Mouse (Mus musculus): ENCODE results near the gene Dcp1a. TPM values are rescaled to one million over a fixed set of nuclear protein-coding genes. Genes with fewer than 3 reads are reported as not detected.
"Not testable (repeated sequence)": the region's sequence is repeated elsewhere in the genome, so short reads cannot be mapped to it uniquely, and the experiment has no call there.

The Dcp1a gene
- polyA plus RNA-seq, 1 experiment: 7.7 TPM

DNA sequence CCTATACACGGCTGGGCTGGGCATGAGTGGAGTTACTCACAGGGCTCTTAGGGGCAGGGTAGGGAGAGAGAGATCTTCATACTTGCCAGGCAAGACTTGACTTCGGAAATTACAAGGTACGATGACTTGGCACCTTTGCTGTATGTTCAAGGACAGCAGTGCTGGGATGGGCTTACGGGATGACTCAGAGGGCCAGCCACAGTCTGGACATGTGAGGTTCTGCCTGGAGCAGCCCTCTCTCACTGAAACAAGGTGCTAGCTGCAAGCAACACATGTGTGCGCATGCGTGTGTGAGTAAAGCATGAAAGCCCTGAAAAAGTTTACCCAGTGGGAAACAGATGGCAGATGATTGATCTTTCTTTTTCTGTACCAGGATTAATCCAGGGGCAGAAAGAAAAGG, 52.6 kb downstream of the Dcp1a start:
- Histone ChIP-seq H3K36me3 (ENCODE audit: control insufficient read depth, insufficient read depth) (peaks cover 10% of the 10 kb centered on the region), H3K27me3 (ENCODE audit: control insufficient read depth, insufficient read depth, insufficient read length) (no peaks in the 10 kb centered on the region), H3K79me2 (ENCODE audit: control insufficient read depth, insufficient read depth) (no peaks in the 10 kb centered on the region), H3K4me3 (ENCODE audit: insufficient read depth, poor library complexity, severe bottlenecking) (no peak overlapping the region), H3ac (ENCODE audit: control insufficient read depth, insufficient read length, low read depth) (no peak overlapping the region), H3K79me3 (ENCODE audit: low read depth) (no peaks in the 10 kb centered on the region)
- TF ChIP-seq MAX (IDR thresholded peaks at IDR 0.05) (no peak), MYOD1 (IDR thresholded peaks at IDR 0.05; ENCODE audit: control insufficient read depth, insufficient read length, low read depth) (no peak), MYOG (IDR thresholded peaks at IDR 0.05; ENCODE audit: control insufficient read depth, extremely low read depth, insufficient read length) (no peak), CEBPB (IDR thresholded peaks at IDR 0.05; ENCODE audit: low read depth) (no peak), USF1 (IDR thresholded peaks at IDR 0.05; ENCODE audit: low read depth) (no peak), CTCF (IDR thresholded peaks at IDR 0.05; ENCODE audit: control insufficient read depth, insufficient read depth, insufficient read length) (no peak), FOSL1 (IDR thresholded peaks at IDR 0.05; ENCODE audit: insufficient read depth, low read length, poor library complexity, severe bottlenecking) (no peak)

- no peak overlapping the region for H3ac ChIP-seq (ENCODE audit: control insufficient read depth, insufficient read length, low read depth)
- no peak for TF ChIP-seq CEBPB (IDR thresholded peaks at IDR 0.05; ENCODE audit: low read depth)
- no peak for TF ChIP-seq FOSL1 (IDR thresholded peaks at IDR 0.05; ENCODE audit: insufficient read depth, low read length, poor library complexity, severe bottlenecking)
- no peak for TF ChIP-seq MYOG (IDR thresholded peaks at IDR 0.05; ENCODE audit: control insufficient read depth, extremely low read depth, insufficient read length)
- TF ChIP-seq MAX (IDR thresholded peaks at IDR 0.05): no peak
- TF ChIP-seq MYOD1 (IDR thresholded peaks at IDR 0.05; ENCODE audit: control insufficient read depth, insufficient read length, low read depth): no peak
- TF ChIP-seq USF1 (IDR thresholded peaks at IDR 0.05; ENCODE audit: low read depth): no peak
- TF ChIP-seq CTCF (IDR thresholded peaks at IDR 0.05; ENCODE audit: control insufficient read depth, insufficient read depth, insufficient read length): no peak
- H3K79me2 ChIP-seq (ENCODE audit: control insufficient read depth, insufficient read depth): no peaks in the 10 kb centered on the region
- H3K79me3 ChIP-seq (ENCODE audit: low read depth): no peaks in the 10 kb centered on the region
- no peaks in the 10 kb centered on the region for H3K27me3 ChIP-seq (ENCODE audit: control insufficient read depth, insufficient read depth, insufficient read length)
- H3K36me3 ChIP-seq (ENCODE audit: control insufficient read depth, insufficient read depth): no peaks in the 10 kb centered on the region
- H3K4me3 ChIP-seq (ENCODE audit: insufficient read depth, poor library complexity, severe bottlenecking): no peak overlapping the region
These were observed 54.6 kb downstream of the Dcp1a start for GRCm38 (mm10) chr14:30533780-30534450.

- Histone ChIP-seq H3K79me2 (ENCODE audit: control insufficient read depth, insufficient read depth) (no peaks in the 10 kb centered on the region), H3K27me3 (ENCODE audit: control insufficient read depth, insufficient read depth, insufficient read length) (no peaks in the 10 kb centered on the region), H3ac (ENCODE audit: control insufficient read depth, insufficient read length, low read depth) (no peak overlapping the region), H3K4me3 (ENCODE audit: insufficient read depth, poor library complexity, severe bottlenecking) (no peak overlapping the region), H3K36me3 (ENCODE audit: control insufficient read depth, insufficient read depth) (no peaks in the 10 kb centered on the region), H3K79me3 (ENCODE audit: low read depth) (no peaks in the 10 kb centered on the region)
- no peak for TF ChIP-seq CEBPB (IDR thresholded peaks at IDR 0.05; ENCODE audit: low read depth)
- no peak for TF ChIP-seq USF1 (IDR thresholded peaks at IDR 0.05; ENCODE audit: low read depth)
- TF ChIP-seq MYOD1 (IDR thresholded peaks at IDR 0.05; ENCODE audit: control insufficient read depth, insufficient read length, low read depth): no peak
- no peak for TF ChIP-seq FOSL1 (IDR thresholded peaks at IDR 0.05; ENCODE audit: insufficient read depth, low read length, poor library complexity, severe bottlenecking)
- no peak for TF ChIP-seq MYOG (IDR thresholded peaks at IDR 0.05; ENCODE audit: control insufficient read depth, extremely low read depth, insufficient read length)
- TF ChIP-seq MAX (IDR thresholded peaks at IDR 0.05): no peak
- no peak for TF ChIP-seq CTCF (IDR thresholded peaks at IDR 0.05; ENCODE audit: control insufficient read depth, insufficient read depth, insufficient read length)
These were observed 62.2 kb downstream of the Dcp1a start for GRCm38 (mm10) chr14:30541541-30541940.

GRCm38 (mm10) chr14:30543331-30543730, 64.0 kb downstream of the Dcp1a start:
- H3K79me3 ChIP-seq (ENCODE audit: low read depth); H3K36me3 ChIP-seq (ENCODE audit: control insufficient read depth, insufficient read depth); H3K4me3 ChIP-seq (ENCODE audit: insufficient read depth, poor library complexity, severe bottlenecking); H3K27me3 ChIP-seq (ENCODE audit: control insufficient read depth, insufficient read depth, insufficient read length); H3K79me2 ChIP-seq (ENCODE audit: control insufficient read depth, insufficient read depth); H3ac ChIP-seq (ENCODE audit: control insufficient read depth, insufficient read length, low read depth): not testable (repeated sequence)

DNA sequence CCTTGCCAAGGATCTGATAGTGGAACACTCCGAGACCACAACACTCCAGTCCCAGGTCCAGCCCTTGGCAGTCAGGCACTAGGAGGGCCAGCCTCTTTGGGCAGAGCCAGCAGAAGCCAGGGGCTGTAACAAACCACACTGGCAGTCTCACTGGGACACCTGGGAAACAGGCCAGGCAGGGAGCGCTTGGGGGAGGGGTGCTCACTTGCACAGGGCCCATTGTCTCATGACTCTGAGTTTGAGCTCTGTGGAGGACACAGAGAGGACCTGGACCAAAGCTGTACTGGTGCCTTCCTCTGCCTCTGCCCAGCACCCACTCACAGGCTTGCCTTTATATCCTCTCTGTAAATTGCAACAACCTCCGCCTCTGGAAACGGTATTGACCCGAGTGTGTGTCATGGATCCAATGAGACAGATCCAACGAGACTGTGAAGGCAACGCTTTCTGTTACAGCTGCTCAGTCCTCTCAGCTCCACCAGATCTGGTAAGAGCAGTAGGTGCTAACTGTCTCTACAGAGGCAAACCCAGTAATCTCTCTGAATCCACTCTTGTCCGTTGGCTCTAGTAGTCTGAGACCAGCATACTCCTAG, 68.9 kb downstream of the Dcp1a start, which contains the start of gene Tkt:
Gene Tkt (plus strand): TSS at position 229 of the 590 bp plus-strand sequence.
- TF ChIP-seq CEBPB (IDR thresholded peaks at IDR 0.05; ENCODE audit: low read depth) (no peak), MAX (IDR thresholded peaks at IDR 0.05) (no peak), FOSL1 (IDR thresholded peaks at IDR 0.05; ENCODE audit: insufficient read depth, low read length, poor library complexity, severe bottlenecking) (no peak), CTCF (IDR thresholded peaks at IDR 0.05; ENCODE audit: control insufficient read depth, insufficient read depth, insufficient read length) (no peak), MYOD1 (IDR thresholded peaks at IDR 0.05; ENCODE audit: control insufficient read depth, insufficient read length, low read depth) (no peak), USF1 (IDR thresholded peaks at IDR 0.05; ENCODE audit: low read depth) (no peak), MYOG (IDR thresholded peaks at IDR 0.05; ENCODE audit: control insufficient read depth, extremely low read depth, insufficient read length) (no peak)
- Histone ChIP-seq H3K4me3 (ENCODE audit: insufficient read depth, poor library complexity, severe bottlenecking) (peak within 1 kb of the TSS; percentile 69), H3ac (ENCODE audit: control insufficient read depth, insufficient read length, low read depth) (peak within 1 kb of the TSS; percentile 96), H3K36me3 (ENCODE audit: control insufficient read depth, insufficient read depth) (peaks cover 13% of the 10 kb centered on the region), H3K27me3 (ENCODE audit: control insufficient read depth, insufficient read depth, insufficient read length) (no peaks in the 10 kb centered on the region), H3K79me2 (ENCODE audit: control insufficient read depth, insufficient read depth) (peaks cover 42% of the 10 kb centered on the region), H3K79me3 (ENCODE audit: low read depth) (peaks cover 37% of the 10 kb centered on the region)
